Mouse (Mus musculus) layer of hippocampus, postnatal 14 days (tissue): ENCODE measurements around the gene Gm15517. TPM values are rescaled to one million over a fixed set of nuclear protein-coding genes. Genes with fewer than 3 reads are reported as not detected.
"Not testable (repeated sequence)": the region's sequence is repeated elsewhere in the genome, so short reads cannot be mapped to it uniquely, and the experiment has no call there.

Experiments
- DNase-seq, 2 experiments: peaks; one replicate each; pipeline ENCODE4 v3.0.0; 2021 to 2022; ENCODE audit warnings: low spot score in 2 of 2, mixed read lengths in 1 of 2
- total RNA-seq, 2 experiments: library from RNA; stranded (reverse); gene quantifications; 2 replicates each; pipeline ENCODE4 v1.2.3; 2021

Gene Gm15517
- total RNA-seq, 2 experiments from 2014 or later: not detected

GRCm38 (mm10) chr7:44268117-44268516, 6.9 kb downstream of the Gm15517 start:
- DNase-seq: no peak

GRCm38 (mm10) chr7:44269397-44269796, 8.2 kb downstream of the Gm15517 start:
- no peak for DNase-seq

GRCm38 (mm10) chr7:44271309-44271708, 10.1 kb downstream of the Gm15517 start:
- no peak for DNase-seq

GRCm38 (mm10) chr7:44272546-44272945, 11.3 kb downstream of the Gm15517 start:
- no peak for DNase-seq

- DNase-seq: no peak
Observed at GRCm38 (mm10) chr7:44273446-44273845, 12.2 kb downstream of the Gm15517 start.

GRCm38 (mm10) chr7:44274096-44274495, 12.8 kb downstream of the Gm15517 start:
- DNase-seq: no peak

GRCm38 (mm10) chr7:44275546-44275945, 14.3 kb downstream of the Gm15517 start:
- no peak for DNase-seq

- DNase-seq: no peak
Observed at GRCm38 (mm10) chr7:44276461-44277249, 15.4 kb downstream of the Gm15517 start.

GRCm38 (mm10) chr7:44277250-44277622, 16.0 kb downstream of the Gm15517 start:
- peak in 1 of 2 experiments; percentile 57 for DNase-seq

- no peak for DNase-seq
Observed at GRCm38 (mm10) chr7:44280959-44281358, 19.7 kb downstream of the Gm15517 start.

GRCm38 (mm10) chr7:44281586-44281985, 20.3 kb downstream of the Gm15517 start:
- no peak for DNase-seq

GRCm38 (mm10) chr7:44287760-44288159, 26.5 kb downstream of the Gm15517 start:
- no peak for DNase-seq

GRCm38 (mm10) chr7:44290986-44291385, 29.7 kb downstream of the Gm15517 start:
- no peak for DNase-seq

- no peak for DNase-seq
Observed at GRCm38 (mm10) chr7:44291418-44291817, 30.2 kb downstream of the Gm15517 start.

- DNase-seq: not testable (repeated sequence)
Observed at GRCm38 (mm10) chr7:44297501-44297900, 36.3 kb downstream of the Gm15517 start.

- DNase-seq: no peak
Observed at GRCm38 (mm10) chr7:44303346-44304340, 42.4 kb downstream of the Gm15517 start.

- no peak for DNase-seq
Observed at GRCm38 (mm10) chr7:44304463-44304774, 43.2 kb downstream of the Gm15517 start.

- peak; percentile 97 for DNase-seq
Observed at GRCm38 (mm10) chr7:44304775-44305641, 43.8 kb downstream of the Gm15517 start.

- DNase-seq: no peak
Observed at GRCm38 (mm10) chr7:44305686-44306085, 44.4 kb downstream of the Gm15517 start.

- no peak for DNase-seq
Observed at GRCm38 (mm10) chr7:44306516-44307240, 45.4 kb downstream of the Gm15517 start, which contains the start of gene Clec11a. Clec11a (minus strand) TSS chr7:44306902.
